In the genomic region with DNA sequence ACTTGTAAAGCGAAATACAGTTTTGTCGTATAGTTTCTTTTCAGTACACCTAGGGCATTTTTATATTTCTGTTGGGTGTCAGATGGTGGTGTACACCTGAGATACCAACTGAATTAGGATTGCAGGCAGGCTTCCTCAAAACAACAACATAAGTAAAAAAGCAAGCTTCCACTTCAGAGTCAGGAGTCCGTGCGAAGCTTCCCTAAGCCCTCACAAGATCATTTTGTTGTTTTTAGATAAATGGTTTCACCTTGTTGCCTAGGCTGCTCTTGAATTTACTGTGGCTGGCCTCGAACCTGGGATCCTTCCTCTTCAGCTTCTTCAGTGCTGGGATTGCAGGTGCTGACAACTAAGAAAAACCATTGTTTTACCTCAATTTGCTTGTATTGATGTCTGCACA, we compare ENCODE assay signal across 8 mouse cellular contexts. TPM values are rescaled to one million over a fixed set of nuclear protein-coding genes. Genes with fewer than 3 reads are reported as not detected.
A peak's percentile ranks its signal among the peaks of the same experiment; 100 is the strongest.
DNase-seq lines count a peak whose midpoint lies in the region; ATAC-seq and TF ChIP-seq lines count a peak whose summit lies in the region.

No protein-coding gene starts in this region.

- peak overlapping the region; percentile 100 for H3K9ac ChIP-seq in hindbrain, embryonic 13.5 days

- peak overlapping the region; percentile 81 for H3K4me2 ChIP-seq in hindbrain, embryonic 13.5 days
- H3K4me2 ChIP-seq in myocyte (ENCODE audit: low read depth), result peak overlapping the region; percentile 95

- H3K4me3 ChIP-seq in layer of hippocampus, adult 2 months, result peak overlapping the region; percentile 81
- peak overlapping the region; percentile 85 for H3K4me3 ChIP-seq in bone marrow, adult 2 months (replicated peaks; ENCODE audit: control insufficient read depth, low read depth, low read length)
- peak overlapping the region; percentile 98 for H3K4me3 ChIP-seq in hindbrain, embryonic 13.5 days
- H3K4me3 ChIP-seq in myocyte, result peak overlapping the region; percentile 74

- no peak for DNase-seq in layer of hippocampus, adult 2 months (ENCODE audit: low spot score in 2 of 2)
- DNase-seq in layer of hippocampus, adult 18-20 months (ENCODE audit: low spot score in 2 of 2), result no peak
- no peak for DNase-seq in layer of hippocampus, adult 11-12 months (ENCODE audit: low spot score)
- DNase-seq in adrenal gland, adult 8-10 months, result no peak

- H3ac ChIP-seq in myocyte (ENCODE audit: control insufficient read depth, insufficient read length), result peak overlapping the region; percentile 98

- peaks cover 58% of the 10 kb centered on the region for H3K79me2 ChIP-seq in myocyte (ENCODE audit: control insufficient read depth, insufficient read depth)

- TF ChIP-seq POLR2A in bone marrow, adult 2 months (IDR thresholded peaks at IDR 0.05; ENCODE audit: borderline replicate concordance, control insufficient read depth, low read depth, low read length), result no peak
- no peak for TF ChIP-seq POLR2A in myocyte (IDR thresholded peaks at IDR 0.05; ENCODE audit: insufficient read length, low read depth)

- H3K36me3 ChIP-seq in hindbrain, embryonic 13.5 days, result no peaks in the 10 kb centered on the region
- H3K36me3 ChIP-seq in myocyte (ENCODE audit: control insufficient read depth, insufficient read depth), result no peaks in the 10 kb centered on the region

- peak overlapping the region; percentile 99 for H3K27ac ChIP-seq in layer of hippocampus, adult 2 months
- no peak overlapping the region for H3K27ac ChIP-seq in bone marrow, adult 2 months (ENCODE audit: control insufficient read depth, insufficient read depth, low read depth, low read length, poor library complexity)
- H3K27ac ChIP-seq in hindbrain, embryonic 13.5 days, result peak overlapping the region; percentile 100; the same call in 1 of the 2 replicates

- TF ChIP-seq CTCF in layer of hippocampus, adult 2 months (conservative IDR thresholded peaks at IDR 0.05), result no peak
- TF ChIP-seq CTCF in bone marrow, adult 2 months (IDR thresholded peaks at IDR 0.05; ENCODE audit: control insufficient read depth, insufficient read depth, low read length), result no peak

- H3K4me1 ChIP-seq in bone marrow, adult 2 months (ENCODE audit: control insufficient read depth, insufficient read depth, low read length), result peaks cover 3% of the 10 kb centered on the region
- H3K4me1 ChIP-seq in hindbrain, embryonic 13.5 days (replicated peaks), result peaks cover 38% of the 10 kb centered on the region

- no peak for ATAC-seq in hindbrain, embryonic 13.5 days (ENCODE audit: low FRiP score)
- no peak for ATAC-seq in cerebellum, adult (ENCODE audit: insufficient number of reproducible peaks, low FRiP score, low TSS enrichment)

- 9% methylated on average over 5 of the region's 5 CpGs for WGBS in bone marrow, adult 2 months
- 40% methylated on average over 5 of the region's 5 CpGs for WGBS in hindbrain, embryonic 13.5 days

- H3K9me3 ChIP-seq in hindbrain, embryonic 13.5 days, result no peaks in the 10 kb centered on the region

- H3K27me3 ChIP-seq in hindbrain, embryonic 13.5 days, result no peaks in the 10 kb centered on the region
- no peaks in the 10 kb centered on the region for H3K27me3 ChIP-seq in myocyte (ENCODE audit: control insufficient read depth, insufficient read depth, insufficient read length)

TF ChIP-seq in myocyte, 11 proteins besides CTCF, POLR2A, EP300 and RAD21:
- TF ChIP-seq TCF3 (IDR thresholded peaks at IDR 0.05; ENCODE audit: insufficient read length, low read depth), result no peak
- no peak for TF ChIP-seq E2F4 (IDR thresholded peaks at IDR 0.05; ENCODE audit: insufficient read depth)
- TF ChIP-seq CEBPB (IDR thresholded peaks at IDR 0.05; ENCODE audit: insufficient read depth, poor library complexity, severe bottlenecking), result no peak
- no peak for TF ChIP-seq REST (IDR thresholded peaks at IDR 0.05; ENCODE audit: insufficient read depth, insufficient read length)
- no peak for TF ChIP-seq SRF (IDR thresholded peaks at IDR 0.05; ENCODE audit: control insufficient read depth, insufficient read length, low read depth)
- no peak for TF ChIP-seq USF1 (IDR thresholded peaks at IDR 0.05; ENCODE audit: low read depth)
- TF ChIP-seq TCF12 (IDR thresholded peaks at IDR 0.05; ENCODE audit: insufficient read depth, poor library complexity, severe bottlenecking), result no peak
- TF ChIP-seq MYOD1 (IDR thresholded peaks at IDR 0.05; ENCODE audit: control insufficient read depth in 1 of 3, insufficient read length in 2 of 3, low read depth in 2 of 3), result no peak

RNA-seq across cellular contexts. Expression of gene Setd2, which starts 1.2 kb away (rescaled TPM):
- total RNA-seq in layer of hippocampus, adult 2 months (2021), result 10 to 100 TPM; 50.9 to 64.9 TPM
- total RNA-seq in layer of hippocampus, adult 18-20 months (2021), result 10 to 100 TPM; 62.3 to 64.8 TPM
- 39.4 and 65.9 TPM in 2 replicates for polyA plus RNA-seq in bone marrow, adult 2 months (2011; ENCODE audit: insufficient read depth, insufficient read length, low replicate concordance, missing spikeins)
- 37.9 and 40.3 TPM in 2 replicates for polyA plus RNA-seq in hindbrain, embryonic 13.5 days (2015; fragmentation: Nextera tagmentation; extraction: Ambion mirVana)
- polyA plus RNA-seq in myocyte (2012; fragmentation: generic; extraction: Trizol), result 11.6 TPM
- 10 to 100 TPM; 62.3 to 89.1 (median 69.2) TPM for total RNA-seq in adrenal gland, adult 8-10 months (2022)

RNA-seq across cellular contexts. Expression of gene Kif9, which starts 56.9 kb away (rescaled TPM):
- total RNA-seq in layer of hippocampus, adult 2 months (2021), result 1 to 10 TPM; 3.5 to 3.7 TPM
- total RNA-seq in layer of hippocampus, adult 18-20 months (2021), result 1 to 10 TPM; 3.8 TPM
- not detected in 2 replicates for polyA plus RNA-seq in bone marrow, adult 2 months (2011; ENCODE audit: insufficient read depth, insufficient read length, low replicate concordance, missing spikeins)
- polyA plus RNA-seq in hindbrain, embryonic 13.5 days (2015; fragmentation: Nextera tagmentation; extraction: Ambion mirVana), result 3.0 and 6.2 TPM in 2 replicates
- 0.48 TPM for polyA plus RNA-seq in myocyte (2012; fragmentation: generic; extraction: Trizol)
- total RNA-seq in adrenal gland, adult 8-10 months (2022), result 1 to 10 TPM; 1.4 to 3.6 (median 1.7) TPM

RNA-seq across cellular contexts. Expression of gene Klhl18, which starts 57.2 kb away (rescaled TPM):
- 10 to 100 TPM; 22.0 to 25.4 TPM for total RNA-seq in layer of hippocampus, adult 2 months (2021)
- total RNA-seq in layer of hippocampus, adult 18-20 months (2021), result 10 to 100 TPM; 23.0 to 23.5 TPM
- polyA plus RNA-seq in bone marrow, adult 2 months (2011; ENCODE audit: insufficient read depth, insufficient read length, low replicate concordance, missing spikeins), result 6.2 and 18.4 TPM in 2 replicates
- polyA plus RNA-seq in hindbrain, embryonic 13.5 days (2015; fragmentation: Nextera tagmentation; extraction: Ambion mirVana), result 16.4 and 17.1 TPM in 2 replicates
- 10.2 TPM for polyA plus RNA-seq in myocyte (2012; fragmentation: generic; extraction: Trizol)
- 10 to 100 TPM; 10.8 to 15.1 (median 12.6) TPM for total RNA-seq in adrenal gland, adult 8-10 months (2022)
